Mouse (Mus musculus) 416B (cell line): ENCODE data around the gene Vmn2r67.
"Not testable (repeated sequence)": the region's sequence is repeated elsewhere in the genome, so short reads cannot be mapped to it uniquely, and the experiment has no call there.

Experiments
- DNase-seq: peaks from one replicate; pipeline ENCODE4 v3.0.0; 2011; ENCODE audit warnings: low read depth

Gene Vmn2r67

GRCm38 (mm10) chr7:85155898-85156297 lies at the start of gene Vmn2r67:
Gene Vmn2r67 (minus strand): TSS chr7:85155998.
- DNase-seq = no peak

GRCm38 (mm10) chr7:85104531-85104930 lies 51.3 kb downstream of the Vmn2r67 start:
- not testable (repeated sequence) for DNase-seq
